Mouse (Mus musculus) embryonic facial prominence, embryonic 10.5 days (tissue): ENCODE measurements around the gene Taar2. TPM values are rescaled to one million over a fixed set of nuclear protein-coding genes. Genes with fewer than 3 reads are reported as not detected.

Experiments used
- DNase-seq: peaks from one replicate; pipeline ENCODE4 v3.0.0-alpha.2; 2017; ENCODE audit warnings: low spot score
- H3K27ac ChIP-seq: fragments of 300-500 bp; sonication (generic); replicated peaks from 2 replicates; pipeline ENCODE4 v1.5.1; 2016; ENCODE audit warnings: mild to moderate bottlenecking
- H3K27me3 ChIP-seq: fragments of 300-500 bp; sonication (generic); replicated peaks from 2 replicates; pipeline ENCODE4 v1.6.1; 2016; ENCODE audit warnings: low read depth, mild to moderate bottlenecking; ENCODE audit not compliant: poor library complexity, severe bottlenecking
- H3K36me3 ChIP-seq: fragments of 300-500 bp; sonication (generic); replicated peaks from 2 replicates; pipeline ENCODE4 v1.6.1; 2016; ENCODE audit warnings: mild to moderate bottlenecking, moderate library complexity
- H3K4me1 ChIP-seq: fragments of 300-500 bp; sonication (generic); 2 replicates; pipeline ENCODE4 v1.6.1; 2016
- H3K4me3 ChIP-seq: fragments of 300-500 bp; sonication (generic); 2 replicates; pipeline ENCODE4 v1.5.1; 2016; ENCODE audit warnings: mild to moderate bottlenecking, moderate library complexity
- H3K9me3 ChIP-seq: fragments of 300-500 bp; sonication (generic); 2 replicates; pipeline ENCODE4 v1.6.1; 2016; ENCODE audit warnings: mild to moderate bottlenecking
- WGBS: fragments of 180-500 bp; shearing (Covaris S2); methylation state at CpG from one replicate; pipeline ENCODE4 v1.1.7; 2016; 5-methylcytosine and 5-hydroxymethylcytosine counted together
- polyA plus RNA-seq: library from polyadenylated mRNA; unstranded; fragments of >200 nt; fragmentation: Nextera tagmentation; extraction: Ambion mirVana; gene quantifications from 2 replicates; pipeline ENCODE4 v1.2.1, GENCODE M21; 2016

Taar2 gene
- not detected in 2 replicates for polyA plus RNA-seq

DNA sequence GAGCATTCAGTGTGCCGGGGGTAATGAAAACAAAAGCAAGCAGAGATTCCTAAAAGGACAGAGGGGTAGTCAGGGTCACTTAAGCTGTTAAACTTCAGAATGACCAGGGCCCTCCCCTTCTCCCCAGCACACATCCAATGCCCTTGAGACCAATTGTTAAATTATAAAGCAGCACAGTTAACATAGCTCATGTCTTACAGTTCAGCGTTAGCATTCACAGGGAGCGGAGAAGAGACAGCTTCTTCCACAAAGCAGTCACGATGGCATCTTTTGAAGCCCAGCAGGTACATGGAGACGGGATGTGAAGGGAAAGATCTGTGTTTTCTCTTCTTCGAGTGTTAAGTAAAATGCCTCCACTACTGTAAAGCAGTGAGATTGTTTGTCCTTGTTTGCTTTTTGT is at the start of gene Taar2:
Gene Taar2 (plus strand): TSS at position 261 of the 400 bp plus-strand sequence.
- Histone ChIP-seq H3K36me3 (no peaks in the 10 kb centered on the region), H3K9me3 (no peaks in the 10 kb centered on the region), H3K4me1 (0 out of 2 replicates have a peak, but pooled peaks cover 3% of the 10 kb centered on the region), H3K27me3 (no peaks in the 10 kb centered on the region), H3K4me3 (no peak within 1 kb of the TSS), H3K27ac (no peak within 1 kb of the TSS)
- WGBS: 67% methylated on average over 6 of the region's 6 CpGs
- DNase-seq: no peak

DNA sequence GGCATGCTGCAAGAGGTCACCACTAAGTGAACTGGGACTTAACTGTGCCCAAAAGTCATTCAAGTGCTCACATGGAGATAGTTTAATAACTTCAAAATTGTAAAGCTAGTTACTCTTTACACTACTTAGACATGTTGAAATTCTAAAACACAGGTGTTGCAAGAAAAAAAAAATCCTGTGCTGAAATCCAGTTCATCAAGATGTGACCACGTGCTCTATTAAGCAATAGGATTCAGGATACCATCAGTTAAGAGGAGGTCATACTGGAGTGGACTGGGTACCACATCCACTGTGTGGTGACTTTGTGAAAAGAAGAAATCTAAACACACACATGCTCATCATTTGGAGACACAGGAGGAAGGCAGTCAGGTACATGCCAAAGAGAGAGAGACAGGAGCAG is 45.4 kb upstream of the Taar2 start:
- Histone ChIP-seq H3K4me3 (no peak overlapping the region), H3K4me1 (peaks cover 11% of the 10 kb centered on the region), H3K27ac (no peak overlapping the region), H3K36me3 (no peaks in the 10 kb centered on the region), H3K9me3 (no peaks in the 10 kb centered on the region), H3K27me3 (no peaks in the 10 kb centered on the region)
- WGBS: 84% methylated on average over 1 of the region's 1 CpGs
- DNase-seq: no peak

DNA sequence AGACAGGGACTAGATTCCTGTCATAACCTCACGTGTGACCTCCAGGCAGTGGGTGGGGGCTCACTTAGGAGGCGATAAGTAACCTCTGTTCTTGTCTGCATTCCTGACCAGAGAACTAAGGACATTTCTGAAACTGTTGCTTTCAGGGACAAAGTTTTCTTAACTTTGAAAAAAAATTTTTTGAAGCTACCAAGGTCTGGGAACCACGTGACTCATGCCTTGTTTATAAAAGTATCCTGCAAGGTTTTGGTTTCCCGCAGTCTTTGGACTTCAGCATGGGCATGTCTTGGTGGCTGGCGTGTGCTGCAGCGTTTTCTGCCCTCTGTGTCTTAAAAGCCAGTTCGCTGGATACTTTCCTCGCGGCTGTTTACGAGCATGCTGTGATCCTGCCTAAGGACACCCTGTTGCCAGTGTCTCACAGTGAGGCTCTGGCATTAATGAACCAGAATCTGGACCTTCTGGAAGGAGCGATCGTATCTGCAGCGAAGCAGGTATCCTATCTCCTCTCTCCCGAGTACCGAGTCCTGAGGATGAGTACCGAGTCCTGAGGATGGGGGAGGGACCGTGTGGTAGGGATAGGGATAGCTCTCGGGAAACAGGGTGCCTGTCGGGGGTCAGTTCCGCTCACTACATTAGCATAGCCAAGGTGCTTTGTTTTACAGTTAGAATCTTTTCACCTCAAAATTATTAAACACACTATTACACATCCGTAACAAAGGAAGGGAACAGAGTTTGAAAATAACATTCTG is 43.6 kb upstream of the Taar2 start, which contains the start of gene Vnn1:
Gene Vnn1 (plus strand): TSS at position 88 of the 749 bp plus-strand sequence.
- H3K4me3 ChIP-seq: peak within 1 kb of the TSS; percentile 45
- WGBS: 34% methylated on average over 21 of the region's 21 CpGs
- no peaks in the 10 kb centered on the region for H3K9me3 ChIP-seq
- H3K27ac ChIP-seq: no peak within 1 kb of the TSS
- no peaks in the 10 kb centered on the region for H3K36me3 ChIP-seq
- no peaks in the 10 kb centered on the region for H3K27me3 ChIP-seq
- peaks cover 11% of the 10 kb centered on the region for H3K4me1 ChIP-seq
- DNase-seq: peak; percentile 14

DNA sequence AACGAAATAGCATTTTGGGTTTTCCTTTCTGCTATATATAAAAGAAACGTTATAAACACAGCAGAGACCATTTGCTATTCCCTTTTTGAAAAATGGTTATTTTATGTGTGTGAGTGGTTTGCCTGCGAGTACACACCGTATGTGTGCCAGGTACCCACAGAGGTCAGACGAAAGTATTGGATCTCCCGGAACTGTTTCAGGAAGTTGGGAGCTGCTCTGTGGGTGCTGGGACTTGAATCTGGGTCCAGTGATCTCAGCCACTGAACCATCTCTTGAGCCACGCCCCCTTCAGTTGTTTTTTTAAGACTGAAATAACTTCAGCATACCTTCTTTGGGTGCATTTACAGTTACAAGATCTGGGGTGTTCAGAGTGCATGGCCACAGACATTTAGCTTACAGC is 43.0 kb upstream of the Taar2 start:
- WGBS: 80% methylated on average over 7 of the region's 7 CpGs
- Histone ChIP-seq H3K4me1 (peaks cover 11% of the 10 kb centered on the region), H3K27me3 (no peaks in the 10 kb centered on the region), H3K27ac (no peak overlapping the region), H3K36me3 (no peaks in the 10 kb centered on the region), H3K4me3 (no peak overlapping the region), H3K9me3 (no peaks in the 10 kb centered on the region)
- DNase-seq: no peak

DNA sequence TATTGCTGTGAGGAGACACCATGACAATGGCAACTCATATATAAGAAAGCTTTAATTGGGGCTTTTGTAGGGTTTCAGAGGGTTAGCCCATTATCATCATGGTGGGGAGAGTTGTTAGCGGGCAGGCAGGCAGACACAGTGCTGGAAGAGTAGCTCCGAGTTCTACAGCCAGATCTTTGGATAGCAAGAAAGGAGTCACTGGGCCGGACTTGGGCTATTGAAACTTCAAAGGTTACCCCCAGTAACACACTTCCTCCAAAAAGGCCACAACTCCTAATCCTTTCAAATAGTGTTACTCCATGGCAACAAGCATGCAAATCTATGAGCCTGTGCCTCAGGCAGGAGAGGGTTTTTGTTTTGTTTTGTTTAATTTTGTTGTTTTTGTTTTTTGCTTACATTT is 37.3 kb upstream of the Taar2 start:
- no peak for DNase-seq
- 80% methylated on average over 3 of the region's 3 CpGs for WGBS
- Histone ChIP-seq H3K36me3 (no peaks in the 10 kb centered on the region), H3K27ac (no peak overlapping the region), H3K9me3 (no peaks in the 10 kb centered on the region), H3K27me3 (no peaks in the 10 kb centered on the region), H3K4me3 (no peak overlapping the region), H3K4me1 (no peaks in the 10 kb centered on the region)

DNA sequence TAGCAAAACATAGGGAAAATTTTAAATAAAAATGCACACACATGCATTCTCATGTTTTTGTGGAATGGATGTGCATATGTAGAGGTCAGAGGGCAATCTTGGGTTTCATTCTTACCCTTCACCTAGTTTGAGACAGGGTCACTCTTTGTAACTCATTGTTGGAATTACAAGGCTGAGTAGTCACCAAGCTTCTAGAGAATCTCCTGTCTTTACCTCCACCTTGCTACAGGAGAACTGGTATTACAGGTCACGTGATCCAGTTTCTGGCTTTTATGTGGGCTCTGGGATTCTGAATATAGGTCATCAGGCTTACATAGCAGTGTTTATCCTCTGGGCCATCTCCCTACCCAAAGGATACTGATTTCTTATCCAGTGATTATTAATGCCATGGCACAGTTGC is 32.7 kb upstream of the Taar2 start:
- Histone ChIP-seq H3K9me3 (no peaks in the 10 kb centered on the region), H3K36me3 (no peaks in the 10 kb centered on the region), H3K4me3 (no peak overlapping the region), H3K27ac (no peak overlapping the region), H3K27me3 (no peaks in the 10 kb centered on the region), H3K4me1 (no peaks in the 10 kb centered on the region)
- whole genome bisulfite sequencing: 96% methylated on average over 1 of the region's 1 CpGs
- no peak for DNase-seq

DNA sequence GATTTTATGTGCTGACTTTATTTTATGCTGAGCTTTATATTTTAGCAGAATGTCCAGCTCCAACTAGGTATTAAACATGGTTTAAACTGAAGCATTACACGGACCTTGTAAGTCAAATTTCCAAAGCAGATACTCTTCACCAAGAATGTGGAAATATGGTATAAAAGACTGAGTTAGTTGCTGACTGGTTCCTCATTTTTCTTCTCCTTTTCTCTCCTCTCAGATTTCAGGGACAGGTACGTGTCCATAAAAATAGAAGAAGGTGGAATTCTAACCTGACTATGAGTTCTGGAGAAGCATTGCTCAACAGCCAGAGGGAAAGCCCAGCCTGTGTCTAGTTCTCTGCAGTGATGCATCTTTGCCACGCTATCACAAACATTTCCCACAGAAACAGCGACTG is 18.3 kb upstream of the Taar2 start, which contains the start of gene Taar1:
Gene Taar1 (plus strand): TSS at position 301 of the 400 bp plus-strand sequence.
- no peaks in the 10 kb centered on the region for H3K9me3 ChIP-seq
- H3K36me3 ChIP-seq: no peaks in the 10 kb centered on the region
- H3K27me3 ChIP-seq: no peaks in the 10 kb centered on the region
- 88% methylated on average over 4 of the region's 4 CpGs for WGBS
- no peaks in the 10 kb centered on the region for H3K4me1 ChIP-seq
- H3K27ac ChIP-seq: no peak within 1 kb of the TSS
- H3K4me3 ChIP-seq: no peak within 1 kb of the TSS
- DNase-seq: no peak

DNA sequence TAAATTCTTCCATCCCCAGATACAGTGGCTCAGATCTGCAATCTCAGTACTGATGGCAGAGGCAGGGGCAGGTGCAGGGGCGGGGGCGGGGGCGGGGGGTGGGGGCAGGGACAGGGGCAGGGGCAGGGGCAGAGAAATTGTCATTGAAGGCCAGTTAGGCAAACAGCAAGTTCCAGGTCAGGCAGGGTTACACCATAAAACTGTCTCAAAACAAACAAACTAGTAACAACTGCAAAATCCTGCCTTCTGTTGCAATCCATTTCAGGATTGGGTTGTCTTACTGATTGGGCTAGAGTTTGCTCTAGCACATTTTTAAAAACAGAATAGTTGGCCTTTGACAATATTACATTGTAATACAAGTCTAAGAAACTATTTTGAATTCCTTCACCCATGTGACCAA is 15.9 kb upstream of the Taar2 start:
- no peak overlapping the region for H3K4me3 ChIP-seq
- no peak for DNase-seq
- no peaks in the 10 kb centered on the region for H3K27me3 ChIP-seq
- no peaks in the 10 kb centered on the region for H3K36me3 ChIP-seq
- H3K4me1 ChIP-seq: no peaks in the 10 kb centered on the region
- WGBS: 71% methylated on average over 3 of the region's 3 CpGs
- H3K27ac ChIP-seq: no peak overlapping the region
- no peaks in the 10 kb centered on the region for H3K9me3 ChIP-seq

DNA sequence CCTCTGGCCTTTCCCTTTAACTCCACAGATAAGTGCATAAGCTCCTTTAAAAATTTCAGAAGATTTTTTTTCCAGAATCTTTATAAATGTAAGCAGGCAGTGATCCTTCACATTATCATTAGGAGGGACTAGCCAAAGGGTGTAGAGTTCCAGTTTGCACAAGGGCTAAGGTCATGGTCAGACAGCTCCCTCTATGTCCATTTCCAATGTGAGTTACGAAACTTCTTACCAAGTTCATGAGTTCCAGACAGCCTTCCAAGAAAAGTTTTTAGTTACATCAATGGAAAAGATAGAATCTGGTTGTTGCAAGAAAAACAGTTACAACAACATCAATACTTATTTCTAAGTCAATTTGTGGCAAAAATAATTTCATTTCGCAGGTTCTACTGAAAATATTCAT is 14.4 kb upstream of the Taar2 start:
- Histone ChIP-seq H3K36me3 (no peaks in the 10 kb centered on the region), H3K27me3 (no peaks in the 10 kb centered on the region), H3K27ac (no peak overlapping the region), H3K4me1 (no peaks in the 10 kb centered on the region), H3K4me3 (no peak overlapping the region), H3K9me3 (no peaks in the 10 kb centered on the region)
- WGBS: 80% methylated on average over 2 of the region's 2 CpGs
- DNase-seq: no peak

DNA sequence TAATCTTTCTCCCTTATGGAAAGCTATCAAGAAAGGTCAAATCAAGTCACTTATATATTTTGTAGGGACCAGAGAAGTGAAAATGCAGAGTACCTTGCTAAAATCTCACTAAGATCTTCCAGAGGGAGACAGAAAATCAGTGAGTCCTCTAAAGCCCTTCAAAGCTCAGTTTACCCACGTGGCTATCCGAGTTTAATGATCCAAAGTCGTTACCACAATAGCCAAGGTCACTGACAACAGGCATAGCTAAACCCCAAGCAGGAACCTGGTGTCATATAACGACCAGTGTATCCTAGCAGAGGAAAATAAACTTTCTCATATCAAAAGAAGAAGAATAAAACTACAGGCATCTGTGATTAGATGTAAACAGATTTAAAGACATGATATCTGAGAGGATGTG is 759 bp upstream of the Taar2 start:
- Histone ChIP-seq H3K4me1 (0 out of 2 replicates have a peak, but pooled peaks cover 3% of the 10 kb centered on the region), H3K4me3 (no peak overlapping the region), H3K36me3 (no peaks in the 10 kb centered on the region), H3K27ac (no peak overlapping the region), H3K27me3 (no peaks in the 10 kb centered on the region), H3K9me3 (no peaks in the 10 kb centered on the region)
- no peak for DNase-seq
- WGBS: 38% methylated on average over 4 of the region's 4 CpGs

DNA sequence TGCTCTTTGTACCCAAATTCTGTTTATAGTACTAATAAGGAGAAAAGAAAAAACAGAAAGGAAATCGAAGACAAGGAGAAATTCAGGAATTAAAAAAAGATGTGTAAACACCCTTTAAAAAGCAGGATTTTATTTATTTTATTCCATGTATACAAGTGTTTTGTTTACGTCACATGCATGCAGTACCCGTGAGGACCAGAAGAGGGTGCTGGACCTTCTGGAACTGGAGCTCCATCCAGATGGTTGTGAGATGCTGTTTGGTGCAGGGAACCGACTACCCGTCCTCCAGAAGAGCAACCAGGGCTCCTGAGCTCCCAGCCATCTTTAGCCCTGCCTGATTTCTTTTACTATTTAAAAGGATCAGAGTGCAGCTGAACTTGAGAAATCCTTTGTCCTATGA is 4.1 kb downstream of the Taar2 start:
- Histone ChIP-seq H3K27ac (no peak overlapping the region), H3K9me3 (no peaks in the 10 kb centered on the region), H3K4me3 (no peak overlapping the region), H3K4me1 (0 out of 2 replicates have a peak, but pooled peaks cover 3% of the 10 kb centered on the region), H3K27me3 (no peaks in the 10 kb centered on the region), H3K36me3 (no peaks in the 10 kb centered on the region)
- WGBS: 74% methylated on average over 5 of the region's 5 CpGs
- peak; percentile 21 for DNase-seq

DNA sequence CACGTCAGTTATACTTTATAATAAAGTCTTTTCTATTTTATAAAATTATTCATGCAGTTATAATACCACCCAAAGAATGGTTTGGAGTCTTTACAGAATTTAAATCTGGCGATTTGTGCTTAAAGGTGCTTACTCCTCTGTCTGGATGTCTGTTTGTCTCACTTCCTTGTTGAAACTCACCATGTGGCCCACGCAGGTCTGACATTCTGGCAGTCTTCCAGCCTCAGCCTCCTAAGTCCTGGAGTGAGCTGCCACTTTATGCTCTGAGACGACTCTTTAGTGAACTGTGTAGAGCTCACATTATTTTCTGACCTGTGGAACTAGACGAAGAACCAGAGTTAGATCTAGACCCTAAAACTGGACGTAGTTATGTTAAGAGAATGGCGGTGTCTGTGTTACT is 9.7 kb downstream of the Taar2 start:
- DNase-seq: no peak

DNA sequence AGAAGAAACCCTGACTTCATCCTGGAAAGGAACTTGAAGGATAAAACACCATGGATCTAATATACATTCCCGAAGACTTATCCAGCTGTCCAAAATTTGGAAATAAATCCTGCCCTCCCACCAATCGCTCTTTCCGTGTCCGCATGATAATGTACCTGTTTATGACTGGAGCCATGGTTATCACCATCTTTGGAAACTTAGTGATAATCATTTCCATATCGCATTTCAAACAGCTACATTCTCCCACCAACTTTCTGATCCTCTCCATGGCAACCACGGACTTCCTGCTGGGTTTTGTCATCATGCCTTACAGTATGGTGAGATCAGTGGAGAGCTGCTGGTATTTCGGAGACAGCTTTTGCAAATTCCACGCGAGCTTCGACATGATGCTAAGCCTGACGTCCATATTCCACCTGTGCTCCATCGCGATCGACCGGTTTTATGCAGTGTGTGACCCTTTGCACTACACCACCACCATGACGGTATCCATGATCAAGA is 11.2 kb downstream of the Taar2 start, which contains the start of gene Taar3:
Gene Taar3 (plus strand): TSS at position 51 of the 498 bp plus-strand sequence.
- Histone ChIP-seq H3K4me1 (no peaks in the 10 kb centered on the region), H3K4me3 (no peak within 1 kb of the TSS), H3K27ac (no peak within 1 kb of the TSS), H3K27me3 (no peaks in the 10 kb centered on the region), H3K9me3 (no peaks in the 10 kb centered on the region), H3K36me3 (no peaks in the 10 kb centered on the region)
- WGBS: 89% methylated on average over 16 of the region's 16 CpGs
- DNase-seq: no peak

More for the DNA sequence above, 9.7 kb downstream of the Taar2 start:
- Histone ChIP-seq H3K9me3 (no peaks in the 10 kb centered on the region), H3K4me3 (no peak overlapping the region), H3K27ac (no peak overlapping the region), H3K36me3 (no peaks in the 10 kb centered on the region), H3K27me3 (no peaks in the 10 kb centered on the region), H3K4me1 (no peaks in the 10 kb centered on the region)
- 80% methylated on average over 7 of the region's 7 CpGs for WGBS
